Mouse (Mus musculus): ENCODE data around the gene Mast3.
A peak's percentile ranks its signal among the peaks of the same experiment; 100 is the strongest.

Gene Mast3

DNA sequence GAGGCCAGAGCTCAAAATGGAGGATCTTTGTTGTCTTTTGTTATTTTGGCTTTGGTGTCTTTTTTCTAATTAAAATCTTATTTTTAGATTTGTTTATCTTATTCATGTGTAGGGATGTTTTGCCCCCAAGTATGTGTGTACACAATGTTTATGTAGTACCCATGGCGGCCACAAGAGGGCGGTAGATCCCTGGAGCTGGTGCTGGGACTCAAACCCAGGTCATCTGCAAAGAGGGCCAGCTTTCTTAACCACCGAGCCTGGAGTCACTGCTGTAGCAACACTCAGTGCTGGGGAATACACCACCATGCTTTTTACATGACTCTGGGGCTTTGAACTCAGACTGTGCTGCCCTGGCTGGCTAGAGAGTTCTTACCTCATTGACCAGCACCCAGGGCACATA, 41.5 kb downstream of the Mast3 start:
- no peak for DNase-seq (ENCODE audit: extremely low read depth, low read depth, low spot score)

DNA sequence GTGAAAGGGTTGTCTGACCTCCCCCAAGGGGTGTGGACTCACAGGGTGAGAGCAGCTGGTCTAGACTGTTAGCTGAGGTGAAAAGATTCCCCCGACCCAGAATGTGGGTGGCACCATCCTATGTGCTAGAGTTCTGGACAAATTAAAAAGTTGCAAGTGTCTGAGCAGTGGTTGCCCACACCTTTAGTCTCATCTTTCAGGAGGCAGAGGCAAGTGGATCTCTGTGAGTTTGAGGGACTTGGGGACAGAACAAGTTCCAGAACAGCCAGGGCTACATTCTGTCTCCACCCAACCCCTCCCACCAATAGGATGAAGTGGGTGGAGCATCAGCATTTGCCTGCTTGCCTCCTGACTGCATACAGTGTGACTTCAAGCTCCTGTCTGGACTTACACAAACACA, 42.7 kb downstream of the Mast3 start:
- DNase-seq (ENCODE audit: extremely low read depth, low read depth, low spot score) = no peak

DNA sequence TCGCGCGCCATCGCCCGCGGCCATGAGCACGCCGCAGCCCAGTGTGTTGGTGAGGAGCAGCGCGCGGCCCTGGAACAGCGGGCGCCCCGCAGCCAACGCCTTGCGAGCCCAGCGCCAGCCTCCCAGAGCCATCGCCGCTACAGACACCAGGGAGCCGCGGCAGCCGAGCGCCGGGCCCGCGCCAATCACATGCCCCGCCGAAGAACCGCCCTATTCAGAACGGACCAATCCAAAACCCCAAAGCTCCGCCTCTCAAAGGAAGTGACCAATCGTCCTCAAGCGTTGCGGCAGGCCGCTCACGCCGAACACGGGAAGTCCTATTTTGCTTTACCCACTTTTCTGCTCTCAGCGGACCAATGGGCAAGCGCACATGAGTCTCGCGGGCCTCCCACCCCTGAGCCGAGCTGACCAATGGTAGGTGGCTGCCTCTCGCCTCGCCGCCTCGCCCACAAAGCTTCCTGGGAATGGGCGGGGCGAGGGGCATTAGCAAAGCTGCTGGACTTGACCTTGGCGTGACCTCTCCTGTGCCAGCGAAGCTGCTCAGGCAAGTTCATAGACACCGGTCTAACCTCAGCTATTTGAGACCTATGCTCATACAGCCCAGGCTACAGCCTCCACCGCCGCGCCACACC, 44.0 kb downstream of the Mast3 start, which contains the start of gene Mpv17l2:
Gene Mpv17l2, minus strand, starts transcription at position 172 of the 632 bp plus-strand sequence.
- peak; percentile 86 for DNase-seq (ENCODE audit: extremely low read depth, low read depth, low spot score)

DNA sequence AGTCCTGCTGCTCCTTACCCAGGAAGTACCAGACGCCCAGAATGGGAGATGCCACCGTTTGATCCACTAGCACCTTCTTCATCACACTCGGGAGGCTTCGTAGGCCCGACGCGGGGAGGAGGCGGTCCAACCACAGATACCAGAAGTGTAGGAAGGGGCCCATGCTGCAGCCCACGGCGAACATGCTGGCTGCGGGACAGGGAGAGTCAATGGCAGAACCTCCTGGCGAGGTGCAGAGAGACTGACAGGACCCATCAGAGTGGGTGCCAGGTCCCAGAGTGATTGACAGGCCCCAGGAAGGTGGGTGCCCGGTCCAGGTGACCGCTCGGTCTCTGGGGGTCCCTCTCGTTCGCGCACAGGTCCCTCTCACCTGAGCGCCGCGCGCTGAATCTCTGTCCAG, 44.5 kb downstream of the Mast3 start:
- no peak for DNase-seq (ENCODE audit: extremely low read depth, low read depth, low spot score)

DNA sequence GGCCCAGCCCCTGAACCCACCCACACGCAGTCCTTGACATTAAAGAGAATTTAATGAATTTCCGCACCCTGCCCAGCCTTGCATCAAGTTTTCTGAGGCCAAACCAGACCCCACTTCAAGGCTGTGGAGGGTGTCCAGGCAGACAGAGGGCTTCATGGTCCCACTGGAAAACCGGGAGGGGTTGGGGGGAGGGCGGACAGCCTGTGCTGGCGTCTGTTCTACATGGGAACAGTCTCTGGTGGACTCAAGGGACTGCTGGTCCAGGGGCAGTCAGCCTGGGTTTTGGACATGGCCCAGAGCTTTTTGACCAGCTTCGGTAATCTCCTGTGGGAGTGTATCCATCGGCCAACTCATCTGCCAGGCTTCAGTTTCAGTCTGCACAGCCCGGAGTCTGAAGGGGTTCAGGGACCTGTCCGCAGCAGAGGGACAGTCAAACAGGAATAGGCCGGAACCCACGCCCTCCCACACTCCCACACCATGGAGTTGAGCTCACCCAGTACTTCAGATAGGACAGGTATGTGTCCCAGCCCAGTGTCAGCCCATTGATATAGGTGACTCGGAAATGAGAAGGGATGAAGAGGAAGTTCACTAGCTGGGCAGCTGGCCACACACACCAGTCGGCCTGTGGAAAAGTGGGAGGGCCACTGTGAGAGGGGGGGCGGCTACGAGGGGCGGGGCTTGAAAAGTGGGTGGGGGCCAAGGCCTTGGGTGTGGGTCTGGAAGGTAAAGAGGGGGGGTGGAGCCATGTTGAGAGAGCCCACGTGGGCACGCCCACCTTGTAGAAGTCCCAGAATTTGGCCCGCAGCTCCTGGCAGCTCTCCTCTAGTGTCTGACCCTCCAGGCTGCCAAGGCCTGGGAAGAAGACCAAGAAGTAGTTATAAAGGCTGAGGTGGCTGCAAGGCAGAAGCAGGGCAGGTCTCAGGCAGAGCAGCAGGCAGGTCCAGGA, 46.0 kb downstream of the Mast3 start:
- DNase-seq (ENCODE audit: extremely low read depth, low read depth, low spot score) = no peak

DNA sequence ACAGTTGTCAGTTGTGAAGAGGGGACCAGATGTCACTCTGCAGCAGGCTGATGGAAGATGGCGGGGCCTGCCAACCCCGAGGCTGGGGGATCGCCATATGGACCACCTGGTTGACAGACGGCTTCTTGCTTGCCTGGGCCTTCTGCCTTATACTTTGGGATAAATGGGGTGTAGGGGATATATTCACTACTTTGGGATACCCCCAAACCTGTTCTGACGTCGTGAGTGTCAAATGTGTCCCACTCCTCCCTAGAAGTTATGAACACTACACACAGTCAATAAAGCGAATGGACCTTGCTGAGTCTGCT, 46.6 kb downstream of the Mast3 start:
- DNase-seq (ENCODE audit: extremely low read depth, low read depth, low spot score) = no peak

DNA sequence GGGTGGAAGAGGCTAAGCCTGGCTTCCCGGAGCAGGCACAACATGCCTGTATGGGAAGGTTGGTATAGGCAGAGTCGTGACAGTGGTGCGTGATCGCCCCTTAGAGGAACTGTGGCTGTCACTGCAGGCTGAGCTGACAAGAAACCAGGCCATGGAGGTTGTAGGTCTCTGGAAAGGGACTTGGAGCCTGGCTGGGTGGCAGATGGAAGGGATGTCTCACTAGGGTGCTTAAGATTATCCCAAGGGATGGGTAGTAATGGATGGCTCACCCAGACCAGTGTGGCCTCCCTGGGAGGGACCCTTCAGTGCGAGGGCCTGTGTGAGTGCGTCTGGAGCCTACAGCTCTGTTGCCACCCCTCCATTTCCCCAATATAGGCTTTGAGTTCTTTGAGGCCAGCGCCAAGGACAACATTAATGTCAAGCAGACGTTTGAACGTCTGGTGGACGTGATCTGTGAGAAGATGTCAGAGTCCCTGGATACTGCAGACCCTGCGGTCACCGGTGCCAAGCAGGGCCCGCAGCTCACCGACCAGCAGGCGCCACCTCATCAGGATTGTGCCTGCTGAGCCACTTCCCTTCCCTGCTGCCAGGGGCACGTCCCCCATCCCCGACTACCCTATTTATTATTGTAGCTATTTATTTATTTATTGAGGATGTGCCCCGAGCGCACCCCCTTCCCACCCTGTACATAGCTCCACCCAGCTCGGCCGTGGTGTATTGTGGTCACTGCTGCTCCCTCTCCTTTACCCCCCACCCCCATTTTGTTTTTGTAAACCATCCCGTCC, 47.1 kb downstream of the Mast3 start:
- DNase-seq (ENCODE audit: extremely low read depth, low read depth, low spot score) = no peak

DNA sequence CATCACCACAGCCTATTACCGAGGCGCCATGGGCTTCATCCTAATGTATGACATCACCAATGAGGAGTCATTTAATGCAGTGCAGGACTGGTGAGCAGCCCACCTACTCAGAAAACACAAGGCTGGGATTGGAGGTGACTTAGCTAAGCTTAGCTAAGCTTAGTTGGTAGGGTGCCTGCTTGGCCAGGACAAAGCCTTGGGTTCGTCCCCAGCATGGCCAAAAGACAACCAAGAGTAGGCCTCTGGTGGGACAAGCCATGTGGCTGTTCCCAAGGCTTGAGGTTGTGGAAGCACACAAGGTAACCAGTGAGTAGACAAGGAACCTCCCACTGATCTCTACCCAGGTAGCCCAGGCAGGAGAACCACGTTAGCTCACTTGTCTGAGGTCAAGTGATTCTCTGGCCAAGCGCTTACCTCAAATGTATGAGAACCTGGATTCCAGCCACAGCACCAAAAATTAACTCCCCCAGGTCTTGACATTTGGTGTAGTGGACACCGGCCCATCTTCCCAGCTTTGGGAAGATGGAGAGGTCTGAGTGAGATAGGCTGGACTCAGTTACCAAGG, 48.3 kb downstream of the Mast3 start:
- no peak for DNase-seq (ENCODE audit: extremely low read depth, low read depth, low spot score)

DNA sequence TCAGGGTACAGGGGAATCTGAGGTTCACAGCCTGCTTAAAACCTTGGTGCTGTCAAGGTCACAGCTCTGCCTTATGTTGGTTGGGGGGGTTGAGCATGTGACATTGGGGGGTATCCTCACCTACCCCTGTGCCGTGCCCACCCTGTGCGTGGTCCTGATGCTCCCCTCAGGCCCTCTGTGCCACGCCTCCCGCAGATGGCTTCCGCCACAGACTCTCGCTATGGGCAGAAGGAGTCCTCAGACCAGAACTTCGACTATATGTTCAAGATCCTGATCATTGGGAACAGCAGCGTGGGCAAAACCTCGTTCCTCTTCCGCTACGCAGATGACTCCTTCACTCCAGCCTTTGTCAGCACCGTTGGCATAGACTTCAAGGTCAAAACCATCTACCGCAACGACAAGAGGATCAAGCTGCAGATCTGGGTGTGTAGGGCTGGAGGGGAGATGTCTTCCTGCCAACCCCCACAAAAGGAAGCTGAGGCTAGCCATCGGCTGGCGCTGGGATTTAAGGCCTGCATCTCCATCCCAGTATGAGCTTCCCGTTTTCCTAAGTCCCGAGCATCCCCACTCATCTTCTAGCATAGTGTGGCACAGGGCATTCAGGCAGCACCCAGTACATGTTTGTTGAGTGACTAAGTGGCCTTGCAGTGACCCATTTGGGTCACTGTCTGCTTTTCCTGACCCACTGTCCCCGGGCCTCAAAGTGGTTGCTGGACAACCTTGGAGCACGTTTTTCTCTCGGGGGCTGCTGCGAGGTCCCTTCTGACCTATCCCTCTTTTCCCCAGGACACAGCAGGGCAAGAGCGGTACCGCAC, 49.0 kb downstream of the Mast3 start:
- no peak for DNase-seq (ENCODE audit: extremely low read depth, low read depth, low spot score)

DNA sequence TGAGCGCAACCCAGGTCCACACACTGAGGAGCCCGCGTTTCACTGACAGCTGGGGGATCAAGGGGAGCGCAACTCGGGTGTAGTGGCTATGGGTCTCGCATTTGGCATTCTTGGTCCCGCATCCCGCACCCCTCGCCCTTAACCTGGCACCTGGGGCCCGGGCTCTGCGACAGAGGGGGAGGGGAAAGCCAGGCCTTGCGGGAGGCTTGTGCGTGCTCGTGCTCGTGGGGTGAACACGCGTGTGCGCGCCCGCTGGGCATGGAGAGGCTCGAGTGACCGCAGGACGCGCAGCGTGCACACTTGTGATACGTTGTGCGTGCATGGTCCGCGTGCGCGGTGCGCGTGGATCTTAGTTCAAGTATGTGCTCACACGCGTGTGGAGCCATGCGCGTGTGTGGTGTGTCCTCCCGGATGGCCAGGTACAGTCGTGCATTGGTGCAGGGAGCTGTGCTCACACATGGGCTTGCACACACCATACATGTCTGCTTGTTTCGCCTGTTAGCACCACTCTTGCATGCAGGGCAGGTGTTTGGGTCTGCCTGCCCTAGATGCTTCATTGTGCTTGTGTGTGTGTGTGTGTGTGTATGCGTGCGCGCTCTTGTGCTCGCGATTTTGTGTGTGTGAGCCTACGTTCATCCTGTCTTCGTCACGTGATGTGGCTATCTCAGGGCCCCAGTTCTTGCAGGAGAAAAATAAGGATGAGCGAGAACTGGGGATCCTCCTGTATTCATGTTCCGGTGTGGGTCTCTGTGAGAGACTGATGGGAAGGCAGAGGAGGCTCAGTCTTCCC, 49.8 kb downstream of the Mast3 start:
- DNase-seq (ENCODE audit: extremely low read depth, low read depth, low spot score) = no peak

DNA sequence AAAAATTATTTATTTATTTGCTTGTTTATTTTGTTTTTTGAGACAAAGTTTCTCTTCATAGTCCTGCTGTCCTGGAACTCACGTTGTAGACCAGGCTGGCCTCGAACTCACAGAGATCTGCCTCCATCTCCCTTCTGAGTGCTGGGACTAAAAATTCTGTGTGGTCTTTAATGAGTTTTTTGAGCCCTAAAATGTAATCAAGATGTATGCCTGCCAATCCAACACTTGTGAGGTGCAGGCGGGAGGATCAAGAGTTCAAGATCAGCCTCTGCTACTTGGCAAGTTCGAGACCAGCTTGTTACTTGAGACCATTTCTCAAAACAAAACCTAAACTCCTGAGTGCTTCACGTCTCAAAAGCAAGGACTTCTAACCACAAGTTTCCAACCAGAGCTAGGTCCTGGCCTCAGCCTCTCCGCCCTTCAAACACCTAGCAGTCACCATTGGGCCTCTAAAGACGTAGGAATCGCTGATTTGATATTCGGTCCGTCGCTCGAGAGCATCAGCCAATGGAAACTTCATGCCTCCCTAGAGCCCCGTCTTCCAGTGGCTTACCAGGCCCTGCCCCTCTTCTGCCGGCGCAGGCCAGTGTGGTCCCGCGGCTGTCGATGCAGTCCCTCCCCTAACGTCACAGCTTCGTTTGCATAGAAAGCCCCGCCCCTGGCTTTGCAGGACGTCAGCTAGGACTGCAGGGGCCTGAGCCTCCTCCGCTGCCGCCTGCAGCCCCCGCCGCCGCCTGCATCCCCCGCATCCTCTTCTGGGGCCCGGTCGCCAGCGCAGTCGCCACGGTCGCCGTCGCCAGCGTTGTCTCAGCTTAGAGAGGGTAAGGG, 50.6 kb downstream of the Mast3 start, which contains the start of gene Rab3a:
Gene Rab3a, plus strand, starts transcription at position 637 of the 828 bp plus-strand sequence.
- no peak for DNase-seq (ENCODE audit: extremely low read depth, low read depth, low spot score)

DNA sequence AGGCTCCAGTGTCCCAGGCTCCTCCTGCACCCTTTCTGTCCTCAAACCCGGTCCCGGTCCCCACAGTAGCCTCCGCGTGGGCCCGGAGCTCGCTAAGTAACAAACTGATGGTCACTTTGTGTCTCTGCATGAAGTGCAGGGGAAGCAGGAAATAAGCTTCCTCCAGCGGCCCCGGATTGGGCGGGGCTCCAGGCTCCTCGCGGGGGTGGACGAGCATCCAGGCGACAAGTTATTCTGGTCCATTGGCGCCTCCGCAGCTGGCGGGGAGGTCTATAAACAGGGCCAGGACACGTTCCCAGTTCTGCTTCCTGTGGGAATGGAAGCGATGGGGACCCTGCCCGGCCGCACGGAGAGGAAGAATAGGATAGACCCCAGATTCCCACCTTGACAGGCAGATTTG, 51.7 kb downstream of the Mast3 start:
- no peak for DNase-seq (ENCODE audit: extremely low read depth, low read depth, low spot score)

DNA sequence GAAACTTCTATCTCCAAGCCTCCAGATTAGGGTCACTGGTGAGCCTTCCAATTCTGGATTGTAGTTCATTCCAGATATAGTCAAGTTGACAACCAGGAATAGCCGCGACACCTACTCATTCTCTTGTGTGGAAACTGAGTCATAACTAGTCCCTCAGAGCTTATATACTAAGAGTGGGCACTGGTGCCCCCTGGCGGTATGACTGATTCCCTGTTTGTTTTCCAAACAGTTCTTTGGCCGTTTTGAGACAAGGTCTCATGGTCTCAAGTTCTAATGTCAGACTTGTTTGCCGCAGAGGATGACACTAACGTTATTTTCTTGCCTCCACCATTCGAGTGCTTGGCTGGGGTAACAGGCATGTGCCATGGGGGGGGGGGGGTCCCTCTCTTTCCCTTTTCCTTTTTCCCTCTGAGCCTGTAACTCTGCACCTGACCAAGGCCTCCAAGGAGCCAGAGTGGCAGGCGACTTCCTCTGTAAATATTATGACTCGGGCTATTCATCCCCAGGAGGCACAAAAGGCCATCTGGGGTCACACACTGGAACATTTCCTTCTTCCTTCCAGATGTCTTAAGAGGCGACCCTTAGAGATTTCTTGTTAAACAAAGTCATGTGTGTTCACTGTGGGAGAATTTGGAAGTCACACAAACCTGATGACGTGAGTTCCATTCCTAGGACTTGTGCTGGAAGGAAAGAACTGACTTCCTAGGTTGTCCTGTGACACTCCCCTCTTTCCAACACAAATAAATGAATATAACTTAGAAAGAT, 52.7 kb downstream of the Mast3 start:
- DNase-seq (ENCODE audit: extremely low read depth, low read depth, low spot score) = no peak

DNA sequence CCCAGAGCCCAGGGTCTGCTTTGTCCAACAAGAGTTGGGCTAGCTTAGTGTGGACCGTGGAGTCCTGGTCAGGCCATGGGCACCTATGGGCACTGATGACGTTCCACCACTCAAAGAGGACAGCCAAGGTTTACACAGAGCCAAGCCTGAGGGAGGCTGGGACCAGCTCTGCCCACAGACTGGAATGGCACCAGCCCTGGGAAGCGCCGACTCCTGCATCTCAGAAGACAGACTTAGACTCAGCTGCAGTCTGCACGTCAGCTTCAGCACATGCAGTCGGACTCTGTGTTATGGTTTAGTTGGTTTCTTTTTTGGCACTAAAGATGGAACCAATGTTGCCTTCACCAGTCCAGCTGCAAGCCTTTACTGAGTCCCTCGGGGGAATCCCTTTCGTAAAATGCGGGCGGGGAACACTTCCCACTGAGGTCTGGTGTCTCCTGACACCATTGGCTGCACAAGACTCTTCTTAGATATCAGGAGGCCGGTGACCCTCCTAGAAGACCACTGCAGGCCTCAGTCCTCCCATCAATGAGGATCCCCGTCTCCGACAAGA, 54.6 kb downstream of the Mast3 start:
- no peak for DNase-seq (ENCODE audit: extremely low read depth, low read depth, low spot score)

DNA sequence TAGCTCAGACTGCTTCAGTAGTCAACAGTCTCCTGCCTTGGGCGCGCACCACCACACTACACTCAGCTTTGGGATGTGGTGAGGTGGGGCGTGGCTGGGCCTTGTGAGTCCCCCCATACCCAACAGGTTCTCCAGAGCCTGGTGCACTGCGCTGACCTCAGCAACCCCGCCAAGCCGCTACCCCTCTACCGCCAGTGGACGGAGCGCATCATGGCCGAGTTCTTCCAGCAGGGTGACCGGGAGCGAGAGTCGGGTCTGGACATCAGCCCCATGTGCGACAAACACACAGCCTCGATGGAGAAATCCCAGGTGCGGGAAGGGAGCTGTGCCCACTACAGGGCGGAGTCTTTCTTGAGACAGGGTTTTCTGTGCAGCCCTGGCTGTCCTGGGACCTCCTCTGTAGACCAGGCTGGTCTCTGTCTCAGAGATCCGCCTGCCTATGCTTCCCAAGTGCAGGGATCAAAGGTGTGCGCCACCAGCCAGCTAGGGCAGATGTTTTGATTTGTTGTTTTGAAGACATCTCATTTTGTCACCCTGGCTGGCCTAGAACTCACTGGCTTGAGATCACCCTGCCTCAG, 55.7 kb downstream of the Mast3 start:
- no peak for DNase-seq (ENCODE audit: extremely low read depth, low read depth, low spot score)

DNA sequence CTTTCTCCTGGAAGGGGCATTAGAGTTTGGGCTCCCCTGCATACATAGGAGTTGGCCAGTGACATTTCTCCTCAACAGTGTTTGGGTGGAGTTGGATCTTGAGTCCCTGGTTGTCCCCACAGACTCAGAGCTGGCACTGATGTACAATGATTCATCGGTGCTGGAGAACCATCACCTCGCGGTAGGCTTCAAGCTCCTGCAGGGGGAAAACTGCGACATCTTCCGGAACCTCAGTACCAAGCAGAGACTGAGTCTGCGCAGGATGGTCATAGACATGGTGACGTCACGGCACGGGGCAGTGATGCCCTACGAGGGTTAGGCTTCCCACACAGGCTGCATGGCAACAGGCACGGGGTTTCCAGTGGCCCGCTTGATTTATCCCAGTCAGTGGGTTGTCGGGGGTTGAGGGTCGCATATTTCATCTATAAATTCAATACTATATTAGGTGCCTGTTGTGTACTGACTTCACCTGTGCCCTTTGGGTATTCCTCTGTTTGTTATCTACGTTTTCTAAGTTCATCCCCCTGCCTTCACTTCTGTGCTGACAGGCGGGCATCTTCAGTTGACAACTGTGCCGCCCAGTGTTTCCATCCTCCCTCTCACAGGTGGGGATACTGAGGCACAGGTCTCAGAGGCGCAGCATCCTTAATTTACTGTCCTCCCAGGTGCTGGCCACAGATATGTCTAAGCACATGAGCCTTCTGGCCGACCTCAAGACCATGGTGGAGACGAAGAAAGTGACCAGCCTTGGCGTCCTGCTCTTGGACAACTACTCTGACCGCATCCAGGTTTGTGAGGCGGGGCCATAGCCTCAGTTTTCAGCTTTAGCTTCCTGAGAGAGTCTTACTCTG, 56.4 kb downstream of the Mast3 start:
- DNase-seq (ENCODE audit: extremely low read depth, low read depth, low spot score) = no peak

All from fat pad, adult 2 months (tissue).